Mouse (Mus musculus): ENCODE results near the gene BC005624. TPM values are rescaled to one million over a fixed set of nuclear protein-coding genes. Genes with fewer than 3 reads are reported as not detected.
A peak's percentile ranks its signal among the peaks of the same experiment; 100 is the strongest.

Gene BC005624
- polyA plus RNA-seq, 1 experiment from 2014 or later, result 41.0 TPM

GRCm38 (mm10) chr2:30985111-30986020 lies 3.4 kb upstream of the BC005624 start:
- H3K4me3 ChIP-seq (ENCODE audit: low read depth, low read length), result no peak overlapping the region
- H3K27me3 ChIP-seq (replicated peaks; ENCODE audit: insufficient read depth, low read length), result no peaks in the 10 kb centered on the region
- peaks cover 12% of the 10 kb centered on the region; the same call in 1 of the 2 replicates for H3K4me1 ChIP-seq (ENCODE audit: insufficient read depth, low read depth, low read length)
- TF ChIP-seq EP300 (IDR thresholded peaks at IDR 0.05) (no peak), CTCF (IDR thresholded peaks at IDR 0.05) (no peak)
- H3K36me3 ChIP-seq (ENCODE audit: insufficient read depth, low read length), result no peaks in the 10 kb centered on the region
- H3K4me2 ChIP-seq (replicated peaks; ENCODE audit: low read depth, low read length), result 0 out of 2 replicates have a peak overlapping the region, but pooled peaks have one; percentile 25
- 31% methylated on average over 17 of the region's 17 CpGs for WGBS
- no peaks in the 10 kb centered on the region for H3K9me3 ChIP-seq (ENCODE audit: low read length)
- ATAC-seq (peak; percentile 15), DNase-seq (ENCODE audit: low spot score) (peak; percentile 93)
- H3K27ac ChIP-seq (ENCODE audit: low read length), result no peak overlapping the region; the same call in 1 of the 2 replicates
- H3K9ac ChIP-seq (replicated peaks; ENCODE audit: low read depth), result no peak overlapping the region

GRCm38 (mm10) chr2:30983024-30983423 lies 1.0 kb upstream of the BC005624 start:
- TF ChIP-seq CTCF (IDR thresholded peaks at IDR 0.05) (no peak), EP300 (IDR thresholded peaks at IDR 0.05) (no peak)
- no peaks in the 10 kb centered on the region for H3K9me3 ChIP-seq (ENCODE audit: low read length)

GRCm38 (mm10) chr2:30967352-30968327 lies 14.4 kb downstream of the BC005624 start, which contains the start of gene Tor1a:
Gene Tor1a, minus strand, starts transcription at chr2:30967933.
- Histone ChIP-seq H3K9me3 (ENCODE audit: low read length) (no peaks in the 10 kb centered on the region), H3K4me1 (ENCODE audit: insufficient read depth, low read depth, low read length) (peaks cover 10% of the 10 kb centered on the region; the same call in 1 of the 2 replicates), H3K4me2 (replicated peaks; ENCODE audit: low read depth, low read length) (peak within 1 kb of the TSS; percentile 93), H3K27ac (ENCODE audit: low read length) (peak within 1 kb of the TSS; percentile 79), H3K9ac (replicated peaks; ENCODE audit: low read depth) (peak within 1 kb of the TSS; percentile 91), H3K4me3 (ENCODE audit: low read depth, low read length) (peak within 1 kb of the TSS; percentile 91), H3K36me3 (ENCODE audit: insufficient read depth, low read length) (0 out of 2 replicates have a peak, but pooled peaks cover under 1% of the 10 kb centered on the region), H3K27me3 (replicated peaks; ENCODE audit: insufficient read depth, low read length) (no peaks in the 10 kb centered on the region)
- ATAC-seq (peak; percentile 96), DNase-seq (ENCODE audit: low spot score) (peak; percentile 93)
- 4% methylated on average over 56 of the region's 59 CpGs for WGBS
- no peak for TF ChIP-seq EP300 (IDR thresholded peaks at IDR 0.05)
- TF ChIP-seq CTCF (IDR thresholded peaks at IDR 0.05), result 0 out of 2 replicates have a peak, but pooled peaks have one; percentile 6

More at GRCm38 (mm10) chr2:30983024-30983423, 1.0 kb upstream of the BC005624 start:
- Histone ChIP-seq H3K4me1 (ENCODE audit: insufficient read depth, low read depth, low read length) (peaks cover 12% of the 10 kb centered on the region; the same call in 1 of the 2 replicates), H3K27me3 (replicated peaks; ENCODE audit: insufficient read depth, low read length) (no peaks in the 10 kb centered on the region), H3K4me2 (replicated peaks; ENCODE audit: low read depth, low read length) (peak overlapping the region; percentile 89), H3K36me3 (ENCODE audit: insufficient read depth, low read length) (no peaks in the 10 kb centered on the region), H3K9ac (replicated peaks; ENCODE audit: low read depth) (no peak overlapping the region; the same call in 1 of the 2 replicates), H3K27ac (ENCODE audit: low read length) (no peak overlapping the region), H3K4me3 (ENCODE audit: low read depth, low read length) (peak overlapping the region; percentile 77; the same call in 1 of the 2 replicates)
- 33% methylated on average over 7 of the region's 7 CpGs for WGBS
- ATAC-seq, result no peak
- peak; percentile 16 for DNase-seq (ENCODE audit: low spot score)

- peak overlapping the region; percentile 91 for H3K9ac ChIP-seq (replicated peaks; ENCODE audit: low read depth)
- no peak for TF ChIP-seq EP300 (IDR thresholded peaks at IDR 0.05)
- TF ChIP-seq CTCF (IDR thresholded peaks at IDR 0.05), result no peak
- peak overlapping the region; percentile 79; the same call in 1 of the 2 replicates for H3K27ac ChIP-seq (ENCODE audit: low read length)
- DNase-seq (ENCODE audit: low spot score) (peak; percentile 40), ATAC-seq (0 out of 2 replicates have a peak, but pooled peaks have one; percentile 0)
- no peaks in the 10 kb centered on the region for H3K9me3 ChIP-seq (ENCODE audit: low read length)
- WGBS, result 15% methylated on average over 16 of the region's 16 CpGs
- H3K36me3 ChIP-seq (ENCODE audit: insufficient read depth, low read length), result peaks cover 8% of the 10 kb centered on the region; the same call in 1 of the 2 replicates
- H3K27me3 ChIP-seq (replicated peaks; ENCODE audit: insufficient read depth, low read length), result no peaks in the 10 kb centered on the region
- peaks cover 10% of the 10 kb centered on the region; the same call in 1 of the 2 replicates for H3K4me1 ChIP-seq (ENCODE audit: insufficient read depth, low read depth, low read length)
- peak overlapping the region; percentile 93 for H3K4me2 ChIP-seq (replicated peaks; ENCODE audit: low read depth, low read length)
- H3K4me3 ChIP-seq (ENCODE audit: low read depth, low read length), result peak overlapping the region; percentile 91
These were observed 15.2 kb downstream of the BC005624 start for GRCm38 (mm10) chr2:30966826-30967225.

- TF ChIP-seq CTCF (IDR thresholded peaks at IDR 0.05) (no peak), EP300 (IDR thresholded peaks at IDR 0.05) (no peak)
- 83% methylated on average over 8 of the region's 8 CpGs for WGBS
- H3K4me2 ChIP-seq (replicated peaks; ENCODE audit: low read depth, low read length), result no peak overlapping the region
- peaks cover 10% of the 10 kb centered on the region; the same call in 1 of the 2 replicates for H3K4me1 ChIP-seq (ENCODE audit: insufficient read depth, low read depth, low read length)
- H3K27me3 ChIP-seq (replicated peaks; ENCODE audit: insufficient read depth, low read length), result no peaks in the 10 kb centered on the region
- peaks cover 19% of the 10 kb centered on the region; the same call in 1 of the 2 replicates for H3K36me3 ChIP-seq (ENCODE audit: insufficient read depth, low read length)
- H3K4me3 ChIP-seq (ENCODE audit: low read depth, low read length), result no peak overlapping the region
- DNase-seq (ENCODE audit: low spot score) (peak; percentile 19), ATAC-seq (no peak)
- H3K9me3 ChIP-seq (ENCODE audit: low read length), result no peaks in the 10 kb centered on the region
- no peak overlapping the region for H3K9ac ChIP-seq (replicated peaks; ENCODE audit: low read depth)
- H3K27ac ChIP-seq (ENCODE audit: low read length), result no peak overlapping the region
These were observed 16.4 kb downstream of the BC005624 start for GRCm38 (mm10) chr2:30965627-30966026.

All from lung, postnatal 0 days (tissue).